Mouse (Mus musculus): ENCODE measurements around the gene Gm36210. TPM values are rescaled to one million over a fixed set of nuclear protein-coding genes. Genes with fewer than 3 reads are reported as not detected.
A peak's percentile ranks its signal among the peaks of the same experiment; 100 is the strongest.

Gene Gm36210
- polyA plus RNA-seq, 1 experiment from 2014 or later: 0.22 TPM

DNA sequence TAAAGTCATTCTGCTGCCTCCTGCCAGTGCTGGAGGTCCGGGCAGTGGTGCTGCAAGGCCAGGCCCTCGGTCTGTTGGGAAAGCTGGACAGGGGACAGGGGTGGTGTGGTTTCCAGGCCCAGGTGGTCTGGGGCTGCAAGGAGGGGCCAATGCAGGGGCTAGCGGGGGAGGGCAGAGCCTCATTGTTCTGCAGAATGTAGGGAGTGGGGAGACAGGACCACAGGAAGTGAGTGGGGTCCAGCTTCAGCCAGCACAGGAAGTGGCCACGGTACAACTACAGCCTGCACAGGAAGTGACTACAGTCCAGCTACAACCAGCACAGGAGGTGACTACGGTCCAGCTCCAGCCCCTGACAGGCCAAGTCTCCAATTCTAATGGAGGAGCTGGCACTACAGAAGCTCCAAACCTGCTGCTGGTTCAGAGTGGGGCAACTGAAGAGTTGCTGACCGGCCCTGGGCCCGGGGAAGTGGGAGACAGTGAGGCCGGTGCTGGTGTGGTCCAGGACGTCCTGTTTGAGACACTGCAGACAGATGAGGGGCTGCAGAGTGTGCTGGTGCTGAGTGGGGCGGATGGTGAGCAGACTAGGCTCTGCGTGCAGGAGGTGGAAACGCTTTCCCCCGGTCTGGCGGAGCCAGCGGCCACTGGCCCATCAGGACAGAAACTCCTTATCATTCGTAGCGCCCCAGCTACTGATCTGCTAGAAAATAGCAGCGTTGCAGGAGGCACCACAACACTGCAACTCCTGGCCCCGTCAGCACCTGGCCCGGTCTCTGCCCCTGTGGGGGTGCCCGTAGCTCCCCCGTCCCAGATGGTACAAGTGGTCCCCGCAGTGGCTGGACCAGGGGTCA is 14.9 kb upstream of the Gm36210 start:
- Histone ChIP-seq H3K36me3 (replicated peaks) (peaks cover 46% of the 10 kb centered on the region), H3K4me1 (peaks cover 73% of the 10 kb centered on the region), H3K4me3 (peak overlapping the region; percentile 56; the same call in 1 of the 2 replicates), H3K27me3 (replicated peaks; ENCODE audit: low read depth, poor library complexity, severe bottlenecking) (no peaks in the 10 kb centered on the region), H3K9me3 (peaks cover 4% of the 10 kb centered on the region; the same call in 1 of the 2 replicates), H3K27ac (replicated peaks) (peak overlapping the region; percentile 92)
- WGBS: 61% methylated on average over 23 of the region's 23 CpGs
- DNase-seq (ENCODE audit: low spot score): peak; percentile 25

DNA sequence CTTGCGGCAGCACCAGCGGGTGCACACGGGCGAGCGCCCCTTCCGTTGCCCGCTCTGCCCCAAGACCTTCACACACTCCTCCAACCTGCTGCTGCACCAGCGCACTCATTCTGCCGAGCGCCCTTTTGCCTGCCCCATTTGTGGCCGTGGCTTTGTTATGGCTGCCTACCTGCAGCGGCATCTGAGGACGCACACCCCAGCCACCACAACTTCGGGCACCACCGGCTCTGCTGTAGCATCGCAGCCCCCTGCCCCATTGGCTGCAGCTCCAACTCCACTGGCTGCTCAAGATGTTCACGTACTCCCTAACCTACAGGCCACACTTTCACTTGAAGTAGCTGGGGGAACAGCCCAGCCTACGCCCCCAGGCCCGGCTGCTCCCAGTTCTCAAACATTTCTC is 14.2 kb upstream of the Gm36210 start:
- no peak for DNase-seq (ENCODE audit: low spot score)
- WGBS: 89% methylated on average over 19 of the region's 19 CpGs
- peaks cover 71% of the 10 kb centered on the region for H3K4me1 ChIP-seq
- 0 out of 2 replicates have a peak overlapping the region, but pooled peaks have one; percentile 6 for H3K4me3 ChIP-seq
- H3K27me3 ChIP-seq (replicated peaks; ENCODE audit: low read depth, poor library complexity, severe bottlenecking): no peaks in the 10 kb centered on the region
- peaks cover 46% of the 10 kb centered on the region for H3K36me3 ChIP-seq (replicated peaks)
- H3K9me3 ChIP-seq: peaks cover 4% of the 10 kb centered on the region; the same call in 1 of the 2 replicates
- peak overlapping the region; percentile 92 for H3K27ac ChIP-seq (replicated peaks)

DNA sequence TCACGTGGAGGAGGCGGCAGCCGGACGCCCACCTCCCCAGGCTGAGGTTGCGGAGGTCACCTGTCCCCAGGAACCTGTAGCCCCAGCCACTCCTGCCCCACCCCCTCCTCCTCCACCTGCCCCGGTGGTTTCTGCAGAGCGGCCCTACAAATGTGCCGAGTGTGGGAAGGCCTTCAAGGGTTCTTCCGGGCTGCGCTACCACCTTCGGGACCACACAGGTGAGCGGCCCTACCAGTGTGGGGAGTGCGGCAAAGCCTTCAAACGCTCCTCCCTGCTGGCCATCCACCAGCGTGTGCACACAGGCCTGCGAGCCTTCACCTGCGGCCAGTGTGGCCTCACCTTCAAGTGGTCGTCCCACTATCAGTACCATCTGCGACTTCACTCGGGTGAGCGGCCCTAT is 13.7 kb upstream of the Gm36210 start:
- peaks cover 4% of the 10 kb centered on the region; the same call in 1 of the 2 replicates for H3K9me3 ChIP-seq
- WGBS: 88% methylated on average over 21 of the region's 21 CpGs
- H3K27ac ChIP-seq (replicated peaks): peak overlapping the region; percentile 2; the same call in 1 of the 2 replicates
- 0 out of 2 replicates have a peak overlapping the region, but pooled peaks have one; percentile 6 for H3K4me3 ChIP-seq
- H3K27me3 ChIP-seq (replicated peaks; ENCODE audit: low read depth, poor library complexity, severe bottlenecking): no peaks in the 10 kb centered on the region
- peaks cover 46% of the 10 kb centered on the region for H3K36me3 ChIP-seq (replicated peaks)
- DNase-seq (ENCODE audit: low spot score): no peak
- peaks cover 66% of the 10 kb centered on the region for H3K4me1 ChIP-seq

DNA sequence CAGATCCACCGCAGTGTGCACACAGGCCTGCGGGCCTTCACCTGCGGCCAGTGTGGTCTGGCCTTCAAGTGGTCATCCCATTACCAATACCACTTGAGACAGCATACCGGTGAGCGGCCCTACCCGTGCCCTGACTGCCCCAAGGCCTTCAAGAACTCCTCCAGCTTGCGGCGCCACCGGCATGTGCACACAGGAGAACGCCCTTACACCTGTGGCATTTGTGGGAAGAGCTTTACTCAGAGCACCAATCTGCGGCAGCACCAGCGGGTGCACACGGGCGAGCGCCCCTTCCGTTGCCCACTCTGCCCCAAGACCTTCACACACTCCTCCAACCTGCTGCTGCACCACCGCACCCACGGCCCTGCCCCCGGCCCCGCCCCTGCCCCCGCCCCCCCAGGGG is 12.8 kb upstream of the Gm36210 start:
- H3K4me3 ChIP-seq: no peak overlapping the region
- no peaks in the 10 kb centered on the region for H3K27me3 ChIP-seq (replicated peaks; ENCODE audit: low read depth, poor library complexity, severe bottlenecking)
- H3K27ac ChIP-seq (replicated peaks): no peak overlapping the region
- 82% methylated on average over 21 of the region's 21 CpGs for WGBS
- peaks cover 4% of the 10 kb centered on the region; the same call in 1 of the 2 replicates for H3K9me3 ChIP-seq
- no peak for DNase-seq (ENCODE audit: low spot score)
- H3K36me3 ChIP-seq (replicated peaks): peaks cover 46% of the 10 kb centered on the region
- H3K4me1 ChIP-seq: peaks cover 62% of the 10 kb centered on the region

DNA sequence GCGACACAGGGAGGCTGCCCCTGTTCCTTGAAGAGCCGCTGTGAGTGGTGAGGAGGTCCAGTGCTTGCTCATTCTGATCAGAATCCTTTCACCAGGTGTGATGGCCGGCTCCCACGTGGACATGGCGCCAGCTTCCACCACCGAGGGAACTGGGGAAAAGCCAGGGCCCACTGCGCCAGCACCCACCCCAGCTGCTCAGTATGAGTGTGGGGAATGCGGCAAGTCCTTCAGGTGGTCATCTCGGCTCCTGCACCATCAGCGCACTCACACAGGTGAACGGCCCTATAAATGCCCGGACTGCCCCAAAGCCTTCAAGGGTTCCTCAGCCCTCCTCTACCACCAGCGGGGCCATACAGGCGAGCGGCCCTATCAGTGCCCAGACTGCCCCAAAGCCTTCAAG is 12.4 kb upstream of the Gm36210 start:
- Histone ChIP-seq H3K9me3 (peaks cover 4% of the 10 kb centered on the region; the same call in 1 of the 2 replicates), H3K36me3 (replicated peaks) (peaks cover 46% of the 10 kb centered on the region), H3K27me3 (replicated peaks; ENCODE audit: low read depth, poor library complexity, severe bottlenecking) (no peaks in the 10 kb centered on the region), H3K27ac (replicated peaks) (no peak overlapping the region), H3K4me3 (no peak overlapping the region), H3K4me1 (peaks cover 58% of the 10 kb centered on the region)
- WGBS: 94% methylated on average over 15 of the region's 15 CpGs
- no peak for DNase-seq (ENCODE audit: low spot score)

DNA sequence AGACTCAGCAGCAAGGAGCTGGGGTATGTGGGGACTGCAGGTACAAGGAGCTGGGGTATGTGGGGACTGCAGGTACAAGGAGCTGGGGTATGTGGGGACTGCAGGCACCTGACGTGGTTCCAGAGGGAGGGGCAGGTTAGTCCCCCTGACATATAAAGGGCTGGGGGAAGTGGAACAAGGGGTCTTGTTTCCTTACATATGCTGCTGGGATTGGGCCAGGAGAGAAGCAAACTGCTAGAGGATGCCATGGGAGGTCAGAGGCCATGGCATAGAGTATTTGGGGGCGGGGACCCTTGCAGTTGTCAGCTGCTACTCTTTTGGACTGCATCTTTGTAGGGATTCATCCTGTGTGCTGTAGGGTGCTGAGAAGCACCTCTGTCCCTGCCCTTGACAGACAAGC is 11.2 kb upstream of the Gm36210 start:
- peaks cover 4% of the 10 kb centered on the region; the same call in 1 of the 2 replicates for H3K9me3 ChIP-seq
- no peak overlapping the region for H3K4me3 ChIP-seq
- no peak overlapping the region for H3K27ac ChIP-seq (replicated peaks)
- peaks cover 46% of the 10 kb centered on the region for H3K4me1 ChIP-seq
- DNase-seq (ENCODE audit: low spot score): no peak
- 90% methylated on average over 2 of the region's 2 CpGs for WGBS
- H3K36me3 ChIP-seq (replicated peaks): peaks cover 46% of the 10 kb centered on the region
- no peaks in the 10 kb centered on the region for H3K27me3 ChIP-seq (replicated peaks; ENCODE audit: low read depth, poor library complexity, severe bottlenecking)

DNA sequence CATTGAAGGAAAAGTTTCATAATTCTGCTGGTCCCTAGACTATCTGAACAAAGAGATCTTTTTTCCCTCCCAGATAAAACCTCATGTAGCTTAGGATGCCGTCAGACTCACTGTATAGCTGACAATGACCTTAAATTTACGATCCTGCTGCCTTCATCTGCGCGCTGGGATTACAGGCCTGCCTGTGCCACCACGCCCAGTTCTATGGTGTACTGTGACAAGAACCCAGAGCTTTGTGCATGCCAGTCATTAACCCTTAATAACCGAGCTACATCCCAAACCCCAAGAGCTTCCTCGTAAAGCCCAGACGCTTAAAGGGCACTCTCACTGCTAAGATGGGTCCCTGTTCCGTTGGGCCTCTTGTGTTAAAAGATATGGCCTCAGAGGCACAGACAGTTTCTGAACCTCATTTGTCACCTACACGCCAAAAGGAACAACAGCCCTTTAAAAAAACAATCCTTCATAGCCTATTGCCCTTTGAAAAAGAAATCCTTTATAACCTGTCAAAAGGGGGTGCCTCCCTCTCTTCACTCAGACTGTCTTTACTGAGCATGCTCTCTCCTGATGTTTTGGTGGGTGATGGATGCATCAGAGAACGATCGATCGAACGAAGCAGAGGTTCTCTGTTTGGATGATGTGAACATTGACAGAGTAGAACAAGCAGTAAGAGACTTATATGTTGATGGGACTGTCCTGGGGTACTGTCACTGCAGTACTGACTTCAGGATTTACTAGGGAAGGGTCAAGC is 9.5 kb upstream of the Gm36210 start:
- peaks cover 29% of the 10 kb centered on the region for H3K4me1 ChIP-seq
- peak overlapping the region; percentile 69 for H3K4me3 ChIP-seq
- peaks cover 39% of the 10 kb centered on the region for H3K36me3 ChIP-seq (replicated peaks)
- peak overlapping the region; percentile 98 for H3K27ac ChIP-seq (replicated peaks)
- H3K9me3 ChIP-seq: peaks cover 4% of the 10 kb centered on the region; the same call in 1 of the 2 replicates
- DNase-seq (ENCODE audit: low spot score): peak; percentile 35
- WGBS: 28% methylated on average over 14 of the region's 14 CpGs
- no peaks in the 10 kb centered on the region for H3K27me3 ChIP-seq (replicated peaks; ENCODE audit: low read depth, poor library complexity, severe bottlenecking)

DNA sequence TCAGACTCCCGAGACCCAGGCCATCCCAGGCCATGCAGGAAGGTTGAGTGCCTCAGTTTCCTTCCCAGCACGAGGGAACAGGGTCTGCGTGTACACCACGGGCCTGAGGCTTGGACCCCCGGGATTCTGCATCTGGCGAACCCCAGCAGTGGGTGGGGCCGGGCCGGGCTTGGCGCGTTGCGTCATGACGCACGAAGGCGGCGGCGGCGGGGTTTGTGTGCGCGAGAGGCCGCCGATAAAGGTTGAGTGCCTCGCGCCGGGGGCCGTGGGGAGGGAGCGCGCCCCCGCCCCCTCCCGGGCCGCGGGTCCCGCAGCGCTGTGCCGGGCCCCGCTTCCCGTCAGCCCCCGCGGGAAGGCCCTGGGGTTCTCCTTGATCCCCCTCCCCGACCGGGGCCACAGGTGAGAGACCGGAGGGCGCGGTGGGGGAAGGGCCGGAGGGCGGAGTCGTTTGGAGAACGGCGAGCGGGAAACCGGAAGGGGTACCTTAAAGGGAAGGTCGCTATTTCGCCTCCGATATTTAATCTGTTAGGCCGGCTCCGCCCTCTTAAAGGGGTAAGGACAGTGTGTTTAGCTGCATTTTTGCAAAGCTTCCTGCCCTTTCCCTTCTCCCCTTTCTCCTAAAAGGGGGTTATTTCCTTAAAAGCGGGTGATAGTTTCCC is 8.8 kb upstream of the Gm36210 start, which contains the start of gene Zfp628:
Gene Zfp628 (plus strand): TSS at position 211 of the 659 bp plus-strand sequence.
- Histone ChIP-seq H3K9me3 (no peaks in the 10 kb centered on the region; the same call in 1 of the 2 replicates), H3K27me3 (replicated peaks; ENCODE audit: low read depth, poor library complexity, severe bottlenecking) (no peaks in the 10 kb centered on the region), H3K36me3 (replicated peaks) (peaks cover 32% of the 10 kb centered on the region), H3K4me1 (peaks cover 22% of the 10 kb centered on the region), H3K27ac (replicated peaks) (peak within 1 kb of the TSS; percentile 98), H3K4me3 (peak within 1 kb of the TSS; percentile 69)
- WGBS: under 1% methylated on average over 56 of the region's 56 CpGs
- DNase-seq (ENCODE audit: low spot score): peak; percentile 96

DNA sequence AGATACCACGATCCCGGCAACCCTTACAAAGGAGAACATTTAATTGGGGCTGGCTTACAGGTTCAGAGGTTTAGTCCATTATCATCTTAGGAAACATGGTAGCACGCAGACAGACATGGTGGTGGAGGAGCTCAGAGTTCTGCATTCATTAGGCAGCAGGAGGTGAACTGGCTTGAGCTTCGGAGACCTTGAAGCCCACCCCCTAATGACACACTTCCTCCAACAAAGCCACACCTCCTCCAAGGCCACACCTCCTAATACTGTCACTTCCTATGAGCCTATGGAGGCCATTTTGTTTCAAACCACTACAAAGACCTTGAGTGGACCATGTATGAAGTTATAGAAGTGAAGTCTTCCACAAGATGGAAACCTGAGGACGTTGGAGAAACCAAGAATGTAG is 5.9 kb upstream of the Gm36210 start:
- H3K27me3 ChIP-seq (replicated peaks; ENCODE audit: low read depth, poor library complexity, severe bottlenecking): no peaks in the 10 kb centered on the region
- peaks cover 3% of the 10 kb centered on the region; the same call in 1 of the 2 replicates for H3K36me3 ChIP-seq (replicated peaks)
- peaks cover 20% of the 10 kb centered on the region for H3K4me1 ChIP-seq
- no peak for DNase-seq (ENCODE audit: low spot score)
- H3K4me3 ChIP-seq: no peak overlapping the region
- H3K27ac ChIP-seq (replicated peaks): no peak overlapping the region
- WGBS: 64% methylated on average over 5 of the region's 5 CpGs
- H3K9me3 ChIP-seq: no peaks in the 10 kb centered on the region

DNA sequence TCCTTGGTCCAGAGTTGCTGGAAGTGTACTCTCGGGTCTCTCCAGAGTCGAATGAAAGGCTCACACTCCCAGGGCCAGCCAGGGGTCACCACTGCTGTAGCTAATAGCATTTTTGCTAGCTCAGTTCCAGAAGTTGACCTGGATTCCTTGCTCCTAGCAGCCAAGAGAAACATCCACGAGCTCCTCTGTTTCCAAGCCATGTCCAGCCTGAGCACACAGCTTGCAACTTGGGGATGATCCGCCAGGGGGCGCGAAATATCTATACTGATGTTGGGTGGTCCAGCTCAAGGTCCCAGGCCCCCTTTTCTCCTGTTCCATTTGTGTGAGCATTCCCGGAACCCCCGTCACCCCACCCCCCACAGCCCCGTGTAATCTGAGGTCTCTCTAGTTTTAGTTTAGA is 5.2 kb upstream of the Gm36210 start:
- H3K4me3 ChIP-seq: no peak overlapping the region; the same call in 1 of the 2 replicates
- no peak overlapping the region for H3K27ac ChIP-seq (replicated peaks)
- H3K36me3 ChIP-seq (replicated peaks): no peaks in the 10 kb centered on the region
- H3K4me1 ChIP-seq: peaks cover 13% of the 10 kb centered on the region
- 37% methylated on average over 9 of the region's 9 CpGs for WGBS
- peak; percentile 77 for DNase-seq (ENCODE audit: low spot score)
- no peaks in the 10 kb centered on the region for H3K9me3 ChIP-seq
- H3K27me3 ChIP-seq (replicated peaks; ENCODE audit: low read depth, poor library complexity, severe bottlenecking): no peaks in the 10 kb centered on the region

DNA sequence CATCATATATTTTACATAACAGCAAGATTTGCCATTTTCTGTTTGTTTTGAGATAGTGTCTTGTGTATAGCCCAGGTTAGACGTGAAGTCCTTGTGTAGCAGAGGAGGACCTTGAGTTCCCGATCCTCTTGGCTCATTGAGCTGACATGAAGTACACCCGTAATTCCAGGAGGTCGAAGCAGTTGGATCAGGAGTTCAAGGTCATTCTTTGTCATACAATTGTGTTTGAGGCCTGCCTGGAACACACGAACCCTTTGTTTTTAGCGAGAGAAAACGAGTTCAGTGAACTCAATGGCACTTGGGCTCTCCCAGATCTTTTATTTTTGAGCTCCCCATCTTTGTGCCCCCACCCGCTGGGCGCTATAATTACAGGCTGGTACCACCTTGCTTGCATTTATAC is 3.9 kb downstream of the Gm36210 start:
- peaks cover 18% of the 10 kb centered on the region for H3K4me1 ChIP-seq
- WGBS: 80% methylated on average over 9 of the region's 9 CpGs
- H3K4me3 ChIP-seq: no peak overlapping the region
- DNase-seq (ENCODE audit: low spot score): no peak
- peaks cover 32% of the 10 kb centered on the region for H3K27me3 ChIP-seq (replicated peaks; ENCODE audit: low read depth, poor library complexity, severe bottlenecking)
- no peaks in the 10 kb centered on the region for H3K36me3 ChIP-seq (replicated peaks)
- no peak overlapping the region for H3K27ac ChIP-seq (replicated peaks)
- H3K9me3 ChIP-seq: peaks cover 6% of the 10 kb centered on the region

DNA sequence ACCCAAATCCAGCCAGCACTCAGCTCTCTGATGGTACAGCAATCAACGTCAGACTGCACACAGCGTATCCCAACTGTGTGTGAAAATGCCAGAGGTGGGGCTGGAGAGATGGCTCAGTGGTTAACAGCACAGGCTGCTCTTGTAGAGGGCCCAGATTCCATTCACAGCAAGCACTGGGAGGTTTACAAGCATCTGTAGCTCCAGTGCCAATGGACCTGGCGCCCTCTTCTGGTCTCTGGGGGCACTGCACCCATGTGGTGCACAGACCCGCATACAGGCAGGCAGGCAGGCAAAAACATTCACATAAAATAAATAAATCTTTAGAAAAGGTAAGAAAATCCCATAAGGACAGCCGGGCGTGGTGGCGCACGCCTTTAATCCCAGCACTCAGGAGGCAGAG is 5.1 kb downstream of the Gm36210 start:
- H3K4me3 ChIP-seq: no peak overlapping the region
- H3K36me3 ChIP-seq (replicated peaks): no peaks in the 10 kb centered on the region
- WGBS: 42% methylated on average over 8 of the region's 8 CpGs
- no peak overlapping the region for H3K27ac ChIP-seq (replicated peaks)
- peaks cover 32% of the 10 kb centered on the region for H3K27me3 ChIP-seq (replicated peaks; ENCODE audit: low read depth, poor library complexity, severe bottlenecking)
- peak; percentile 63 for DNase-seq (ENCODE audit: low spot score)
- peaks cover 6% of the 10 kb centered on the region for H3K9me3 ChIP-seq
- H3K4me1 ChIP-seq: peaks cover 22% of the 10 kb centered on the region

Data from embryonic facial prominence, embryonic 10.5 days (tissue).